In genomic region chr2:32966689-32967631, GRCm38 (mm10) we compare ENCODE assay signal across 8 mouse cellular contexts. TPM values are rescaled to one million over a fixed set of nuclear protein-coding genes. Genes with fewer than 3 reads are reported as not detected.
A peak's percentile ranks its signal among the peaks of the same experiment; 100 is the strongest.
DNase-seq lines count a peak whose midpoint lies in the region; ATAC-seq and TF ChIP-seq lines count a peak whose summit lies in the region.

No protein-coding gene starts in this region.

- peak overlapping the region; percentile 88 for H3K4me2 ChIP-seq in hindbrain, embryonic 14.5 days (replicated peaks)

- H3K9ac ChIP-seq in hindbrain, embryonic 14.5 days, result peak overlapping the region; percentile 71

- peak overlapping the region; percentile 93 for H3K27ac ChIP-seq in hindbrain, embryonic 14.5 days
- peak overlapping the region; percentile 99 for H3K27ac ChIP-seq in left cerebral cortex, adult 2 months
- H3K27ac ChIP-seq in macrophage, result peak overlapping the region; percentile 98

- intact Hi-C loops in left cerebral cortex, adult 2 months (cut with DNase I), result no loop called here

- H3K4me3 ChIP-seq in hindbrain, embryonic 14.5 days (replicated peaks; ENCODE audit: low read length), result peak overlapping the region; percentile 55
- H3K4me3 ChIP-seq in left cerebral cortex, adult 2 months, result peak overlapping the region; percentile 70
- H3K4me3 ChIP-seq in macrophage (ENCODE audit: inconsistent target), result peak overlapping the region; percentile 81

- peak; percentile 91 for ATAC-seq in hindbrain, embryonic 14.5 days (ENCODE audit: low FRiP score)

- peaks cover 42% of the 10 kb centered on the region for H3K79me2 ChIP-seq in macrophage (ENCODE audit: inconsistent target)

- H3K4me1 ChIP-seq in hindbrain, embryonic 14.5 days (replicated peaks; ENCODE audit: control insufficient read depth, insufficient read depth, low read length), result peaks cover 24% of the 10 kb centered on the region

- peak; percentile 91 for DNase-seq in ZHBTc4 (ENCODE audit: low read depth, low spot score)
- DNase-seq in cerebellum, postnatal 36 days, result peak; percentile 89
- peak; percentile 74 to 79 for DNase-seq in frontal cortex, postnatal 25 days (ENCODE audit: low spot score in 2 of 2)
- DNase-seq in hindbrain, embryonic 14.5 days (ENCODE audit: low spot score), result peak; percentile 91
- peak; percentile 88 for DNase-seq in left cerebral cortex, adult 2 months (ENCODE audit: extremely low spot score in 1 of 2, low spot score in 2 of 2)
- peak; percentile 83 for DNase-seq in retina, postnatal 7 days (ENCODE audit: low read depth, low spot score)
- peak; percentile 78 for DNase-seq in urinary bladder, adult 2 months (ENCODE audit: low spot score)

- no peaks in the 10 kb centered on the region for H3K9me3 ChIP-seq in hindbrain, embryonic 14.5 days (ENCODE audit: control insufficient read depth, low read length)

- H3K27me3 ChIP-seq in hindbrain, embryonic 14.5 days (ENCODE audit: control insufficient read depth, insufficient read depth, low read length), result no peaks in the 10 kb centered on the region

- peaks cover 30% of the 10 kb centered on the region for H3K36me3 ChIP-seq in hindbrain, embryonic 14.5 days (replicated peaks; ENCODE audit: control insufficient read depth, insufficient read depth)
- H3K36me3 ChIP-seq in macrophage (ENCODE audit: inconsistent target), result peaks cover 8% of the 10 kb centered on the region; the same call in 1 of the 2 replicates

- TF ChIP-seq CTCF in left cerebral cortex, adult 2 months (IDR thresholded peaks at IDR 0.05), result peak; percentile 50

- 1% methylated on average over 54 of the region's 55 CpGs for WGBS in hindbrain, embryonic 14.5 days
- WGBS in macrophage (ENCODE audit: missing documents), result under 1% methylated on average over 55 of the region's 55 CpGs

RNA-seq across cellular contexts. Expression of gene Lrsam1, which starts 5.5 kb away (rescaled TPM):
- polyA plus RNA-seq in hindbrain, embryonic 14.5 days (2014; fragmentation: Nextera tagmentation; extraction: Ambion mirVana), result 20.2 and 22.4 TPM in 2 replicates
- total RNA-seq in left cerebral cortex, adult 2 months (2021), result 10 to 100 TPM; 37.6 to 38.2 TPM
- total RNA-seq in macrophage (2018; cell fraction: chromatin; rRNA removed), result 100 to 1,000 TPM in 7 of 26 experiments, 10 to 100 TPM in 19; 12.7 to 176 (median 74.9) TPM
- total RNA-seq in macrophage (2018; cell fraction: cytosol; rRNA removed), result 10 to 100 TPM; 10.0 to 24.4 (median 16.4) TPM
- 10 to 100 TPM; 10.4 to 84.4 (median 31.7) TPM for total RNA-seq in macrophage (2018; cell fraction: nucleus; rRNA removed)
- 12.2 to 17.5 TPM (median 12.3 TPM) in 3 replicates for polyA plus RNA-seq in macrophage (2018)
- polyA plus RNA-seq in urinary bladder, adult 2 months (2012; rRNA removed), result 15.1 and 15.9 TPM in 2 replicates

RNA-seq across cellular contexts. Expression of gene Rpl12, which starts 5.6 kb away (rescaled TPM):
- polyA plus RNA-seq in hindbrain, embryonic 14.5 days (2014; fragmentation: Nextera tagmentation; extraction: Ambion mirVana), result 106 and 113 TPM in 2 replicates
- total RNA-seq in left cerebral cortex, adult 2 months (2021), result 100 to 1,000 TPM; 110 to 129 TPM
- total RNA-seq in macrophage (2018; cell fraction: chromatin; rRNA removed), result 100 to 1,000 TPM in 14 of 26 experiments, 10 to 100 TPM in 12; 49.4 to 246 (median 102) TPM
- total RNA-seq in macrophage (2018; cell fraction: cytosol; rRNA removed), result 1,000 to 10,000 TPM in 1 of 26 experiments, 100 to 1,000 TPM in 25; 247 to 1,058 (median 502) TPM
- total RNA-seq in macrophage (2018; cell fraction: nucleus; rRNA removed), result 100 to 1,000 TPM in 14 of 26 experiments, 10 to 100 TPM in 12; 77.9 to 417 (median 104) TPM
- polyA plus RNA-seq in macrophage (2018), result 494 to 663 TPM (median 662 TPM) in 3 replicates
- polyA plus RNA-seq in urinary bladder, adult 2 months (2012; rRNA removed), result 1,100 and 1,122 TPM in 2 replicates

RNA-seq across cellular contexts. Expression of gene Slc2a8, which starts 14.9 kb away (rescaled TPM):
- 16.3 and 17.4 TPM in 2 replicates for polyA plus RNA-seq in hindbrain, embryonic 14.5 days (2014; fragmentation: Nextera tagmentation; extraction: Ambion mirVana)
- total RNA-seq in left cerebral cortex, adult 2 months (2021), result 10 to 100 TPM; 23.9 to 26.7 TPM
- total RNA-seq in macrophage (2018; cell fraction: chromatin; rRNA removed), result 10 to 100 TPM in 11 of 26 experiments, 1 to 10 TPM in 14, under 1 TPM in 1; 0.92 to 22.8 (median 9.1) TPM
- total RNA-seq in macrophage (2018; cell fraction: cytosol; rRNA removed), result 10 to 100 TPM; 10.6 to 24.8 (median 15.1) TPM
- 10 to 100 TPM in 21 of 26 experiments, 1 to 10 TPM in 5; 6.8 to 31.1 (median 14.9) TPM for total RNA-seq in macrophage (2018; cell fraction: nucleus; rRNA removed)
- polyA plus RNA-seq in macrophage (2018), result 7.4 to 18.5 TPM (median 18.2 TPM) in 3 replicates
- 21.0 and 21.5 TPM in 2 replicates for polyA plus RNA-seq in urinary bladder, adult 2 months (2012; rRNA removed)

Comparison
In these comparisons a context has a peak if more than half of its experiments do, and no peak if none do; other contexts are left out.
1. Peak in every context shown above with its lines: DNase-seq, ATAC-seq, H3K4me3 ChIP-seq and H3K27ac ChIP-seq.